Mouse (Mus musculus): ENCODE measurements around the gene Prmt7. TPM values are rescaled to one million over a fixed set of nuclear protein-coding genes. Genes with fewer than 3 reads are reported as not detected.

The Prmt7 gene
- 17.3 and 17.7 TPM in 2 replicates for polyA plus RNA-seq (2012; rRNA removed)

DNA sequence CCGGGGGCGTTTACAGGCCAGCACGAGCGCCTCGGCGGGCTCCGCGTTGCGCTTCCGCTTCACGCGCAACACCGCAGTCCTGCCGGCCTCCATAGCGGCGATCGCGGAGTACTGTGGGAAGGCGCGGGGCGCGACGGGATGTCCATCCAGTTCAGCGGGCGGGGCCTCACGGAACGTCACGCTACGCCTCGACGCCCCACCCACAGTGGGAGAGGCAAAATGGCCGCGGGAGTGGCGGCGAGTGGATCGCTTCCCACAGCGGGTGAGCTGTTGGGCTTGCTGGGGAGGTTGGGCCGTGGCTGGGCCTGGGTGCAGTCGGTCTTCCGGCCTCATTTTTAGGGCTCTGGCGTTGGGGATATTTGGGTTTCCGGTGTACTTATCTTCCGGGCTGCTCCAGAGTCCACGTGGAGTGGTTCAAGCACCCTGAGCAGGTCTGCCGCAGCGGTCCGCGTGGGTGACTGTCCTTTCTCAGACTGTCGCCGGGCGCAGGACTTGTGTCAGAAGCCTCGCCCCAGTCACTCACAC lies at the start of gene Prmt7, which contains the start of gene Slc7a6os:
Gene Prmt7, plus strand, starts transcription at position 116 of the 525 bp plus-strand sequence.
Gene Slc7a6os, minus strand, starts transcription at position 115 of the 525 bp plus-strand sequence.
- Histone ChIP-seq H3K4me1 (ENCODE audit: control insufficient read depth, insufficient read depth, low read length) (peaks cover 4% of the 10 kb centered on the region; the same call in 1 of the 2 replicates), H3K27ac (ENCODE audit: insufficient read depth, low read depth, low read length) (peak within 1 kb of the TSS; percentile 83), H3K4me3 (ENCODE audit: insufficient read depth, low read depth, low read length) (peak within 1 kb of the TSS; percentile 93), H3K36me3 (ENCODE audit: control insufficient read depth, insufficient read depth, low read length) (no peaks in the 10 kb centered on the region), H3K27me3 (replicated peaks; ENCODE audit: control insufficient read depth, insufficient read depth, low read length) (no peaks in the 10 kb centered on the region)
- WGBS = under 1% methylated on average over 52 of the region's 52 CpGs
- peak; percentile 97 for DNase-seq
- TF ChIP-seq CTCF (conservative IDR thresholded peaks at IDR 0.05; ENCODE audit: insufficient read depth, insufficient read length, low read depth, low read length) = no peak
- TF ChIP-seq POLR2A (IDR thresholded peaks at IDR 0.05; ENCODE audit: low read depth, low read length) = peak; percentile 88

DNA sequence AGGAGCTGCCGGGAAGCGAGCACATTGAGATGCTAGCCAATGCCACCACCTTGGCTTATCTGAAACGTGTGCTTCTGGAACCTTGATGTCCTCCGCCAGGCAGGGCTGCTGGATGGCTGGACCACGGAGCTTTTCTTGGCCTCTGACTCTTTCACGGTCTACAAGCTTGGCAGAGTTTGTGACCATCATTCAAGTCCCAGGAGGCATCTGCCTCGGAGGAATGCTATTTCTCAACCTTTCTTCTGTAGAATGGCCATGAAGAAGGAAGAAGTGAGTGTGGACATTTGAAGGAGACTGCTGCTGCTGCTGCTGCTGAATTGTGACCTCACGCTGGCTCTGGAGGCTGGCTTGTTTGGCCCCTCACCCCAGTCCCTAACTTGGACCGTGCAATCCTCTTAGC lies 47.5 kb upstream of the Prmt7 start:
- no peak for TF ChIP-seq POLR2A (IDR thresholded peaks at IDR 0.05; ENCODE audit: low read depth, low read length)
- TF ChIP-seq CTCF (conservative IDR thresholded peaks at IDR 0.05; ENCODE audit: insufficient read depth, insufficient read length, low read depth, low read length) = no peak
- WGBS = 78% methylated on average over 9 of the region's 9 CpGs
- no peak overlapping the region for H3K27ac ChIP-seq (ENCODE audit: insufficient read depth, low read depth, low read length)

DNA sequence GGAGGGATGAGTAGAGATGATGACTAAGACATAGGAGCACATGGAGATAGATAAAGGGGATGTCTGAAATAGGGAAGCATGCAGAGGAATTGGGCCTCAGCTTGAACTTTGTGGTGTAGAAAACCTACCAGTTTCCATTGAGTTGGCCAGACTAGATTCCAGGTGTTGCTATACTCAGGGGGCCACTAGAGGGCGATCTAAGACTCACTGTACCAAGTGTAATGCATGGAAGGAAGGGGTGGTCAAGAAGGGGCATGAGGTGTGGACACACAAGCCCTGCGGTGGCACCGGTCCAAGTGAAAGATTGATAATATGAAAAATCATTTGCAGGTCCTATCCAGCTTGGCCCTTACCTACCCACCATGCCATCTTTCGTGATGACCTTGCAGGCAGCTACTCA lies 45.3 kb upstream of the Prmt7 start:
- Histone ChIP-seq H3K4me3 (ENCODE audit: insufficient read depth, low read depth, low read length) (no peak overlapping the region), H3K4me1 (ENCODE audit: control insufficient read depth, insufficient read depth, low read length) (no peaks in the 10 kb centered on the region), H3K27me3 (replicated peaks; ENCODE audit: control insufficient read depth, insufficient read depth, low read length) (no peaks in the 10 kb centered on the region), H3K36me3 (ENCODE audit: control insufficient read depth, insufficient read depth, low read length) (no peaks in the 10 kb centered on the region), H3K27ac (ENCODE audit: insufficient read depth, low read depth, low read length) (no peak overlapping the region)
- WGBS = 41% methylated on average over 4 of the region's 4 CpGs
- peak; percentile 71 for DNase-seq
- peak; percentile 78 for TF ChIP-seq CTCF (conservative IDR thresholded peaks at IDR 0.05; ENCODE audit: insufficient read depth, insufficient read length, low read depth, low read length)
- no peak for TF ChIP-seq POLR2A (IDR thresholded peaks at IDR 0.05; ENCODE audit: low read depth, low read length)

More for the DNA sequence above, 47.5 kb upstream of the Prmt7 start:
- H3K27me3 ChIP-seq (replicated peaks; ENCODE audit: control insufficient read depth, insufficient read depth, low read length) = no peaks in the 10 kb centered on the region
- H3K4me3 ChIP-seq (ENCODE audit: insufficient read depth, low read depth, low read length) = no peak overlapping the region
- H3K4me1 ChIP-seq (ENCODE audit: control insufficient read depth, insufficient read depth, low read length) = no peaks in the 10 kb centered on the region
- DNase-seq = no peak
- H3K36me3 ChIP-seq (ENCODE audit: control insufficient read depth, insufficient read depth, low read length) = no peaks in the 10 kb centered on the region; the same call in 1 of the 2 replicates

DNA sequence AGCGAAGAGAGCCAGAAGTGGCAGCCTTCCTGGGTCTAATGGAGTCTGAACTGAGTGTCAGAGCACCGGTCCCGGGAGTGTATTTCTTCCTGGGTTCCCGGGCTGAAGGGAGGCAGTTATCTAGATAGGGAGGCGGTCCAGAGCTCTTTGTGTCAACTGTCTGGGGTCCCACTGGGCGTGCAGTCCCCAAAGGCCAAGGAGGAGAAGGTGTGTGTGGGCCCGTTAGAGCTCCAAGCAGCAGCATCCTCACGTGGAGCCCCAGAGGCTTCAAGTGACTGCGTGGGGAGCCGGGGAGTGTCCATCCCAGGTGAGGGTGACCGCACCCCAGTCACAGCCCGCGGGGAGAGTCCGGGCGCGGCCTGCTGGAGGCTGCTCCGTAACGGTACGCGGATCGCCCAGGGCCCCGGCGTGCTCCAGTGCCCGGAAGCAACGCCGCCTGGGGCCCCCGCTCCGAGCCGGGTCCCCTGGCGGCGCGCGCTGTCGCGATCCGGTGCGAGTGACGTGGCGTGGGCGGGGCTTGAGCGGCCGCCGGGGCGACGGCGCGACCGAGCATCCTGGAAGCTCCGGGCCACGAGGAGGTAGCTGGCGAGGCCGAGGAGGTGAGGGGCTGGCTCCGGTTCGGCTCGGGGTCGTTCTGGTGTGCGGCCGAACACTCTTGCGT lies 42.2 kb upstream of the Prmt7 start, which contains the start of gene Slc7a6:
Gene Slc7a6, plus strand, starts transcription at position 502 of the 661 bp plus-strand sequence.
- no peak for TF ChIP-seq POLR2A (IDR thresholded peaks at IDR 0.05; ENCODE audit: low read depth, low read length)
- TF ChIP-seq CTCF (conservative IDR thresholded peaks at IDR 0.05; ENCODE audit: insufficient read depth, insufficient read length, low read depth, low read length) = no peak
- peak within 1 kb of the TSS; percentile 86 for H3K4me3 ChIP-seq (ENCODE audit: insufficient read depth, low read depth, low read length)
- no peaks in the 10 kb centered on the region for H3K36me3 ChIP-seq (ENCODE audit: control insufficient read depth, insufficient read depth, low read length)
- H3K27ac ChIP-seq (ENCODE audit: insufficient read depth, low read depth, low read length) = no peak within 1 kb of the TSS
- DNase-seq = peak; percentile 82
- no peaks in the 10 kb centered on the region for H3K4me1 ChIP-seq (ENCODE audit: control insufficient read depth, insufficient read depth, low read length)
- under 1% methylated on average over 53 of the region's 59 CpGs for WGBS
- H3K27me3 ChIP-seq (replicated peaks; ENCODE audit: control insufficient read depth, insufficient read depth, low read length) = no peaks in the 10 kb centered on the region

DNA sequence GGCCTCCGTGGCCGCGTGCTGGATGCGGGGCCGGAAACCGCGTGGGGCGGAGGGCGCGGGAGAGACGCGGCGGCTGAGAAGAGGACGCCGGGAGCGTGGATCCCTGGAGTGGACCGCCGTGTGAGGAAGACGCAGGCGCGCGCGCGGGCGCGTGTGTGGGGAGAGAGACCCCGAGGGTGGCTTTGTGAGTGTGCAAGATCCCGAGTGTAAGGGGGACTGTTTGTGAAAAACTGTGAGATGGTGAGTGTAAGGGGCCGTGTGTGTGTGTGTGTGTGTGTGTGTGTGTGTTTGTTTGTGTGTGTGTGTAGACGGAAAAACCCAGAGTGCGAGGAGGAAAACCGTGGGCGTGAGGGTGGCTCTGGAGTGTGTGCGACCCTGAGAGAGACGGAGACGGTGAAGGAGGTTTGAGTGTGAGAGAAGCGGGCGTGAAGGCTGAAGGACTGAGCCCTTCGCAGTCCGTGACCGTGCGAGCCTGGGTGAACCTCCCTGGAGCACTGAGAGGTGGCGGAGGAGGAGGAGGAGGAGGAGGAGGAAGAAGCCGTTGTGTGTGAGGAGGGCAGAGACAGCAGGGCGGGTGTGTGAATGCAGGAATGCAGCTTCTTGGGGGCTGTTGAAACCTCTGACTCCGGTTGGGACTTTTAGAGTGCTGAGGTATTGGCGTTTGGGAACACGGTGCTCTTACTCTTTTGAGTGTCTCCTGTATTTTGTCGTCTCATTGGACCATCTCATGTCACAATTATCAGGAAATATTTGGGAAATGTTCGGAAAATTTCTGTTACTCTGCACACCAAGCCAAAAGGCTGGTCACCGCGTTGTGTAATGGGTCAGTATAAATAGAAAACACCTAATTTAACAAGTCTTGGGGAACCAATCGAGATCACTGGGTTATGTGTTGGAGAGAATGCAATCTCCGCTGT lies 41.5 kb upstream of the Prmt7 start:
- WGBS = 1% methylated on average over 53 of the region's 54 CpGs
- Histone ChIP-seq H3K27ac (ENCODE audit: insufficient read depth, low read depth, low read length) (no peak overlapping the region), H3K36me3 (ENCODE audit: control insufficient read depth, insufficient read depth, low read length) (no peaks in the 10 kb centered on the region), H3K4me3 (ENCODE audit: insufficient read depth, low read depth, low read length) (peak overlapping the region; percentile 86), H3K4me1 (ENCODE audit: control insufficient read depth, insufficient read depth, low read length) (no peaks in the 10 kb centered on the region), H3K27me3 (replicated peaks; ENCODE audit: control insufficient read depth, insufficient read depth, low read length) (no peaks in the 10 kb centered on the region)
- no peak for TF ChIP-seq CTCF (conservative IDR thresholded peaks at IDR 0.05; ENCODE audit: insufficient read depth, insufficient read length, low read depth, low read length)
- no peak for TF ChIP-seq POLR2A (IDR thresholded peaks at IDR 0.05; ENCODE audit: low read depth, low read length)
- peak; percentile 15 for DNase-seq

DNA sequence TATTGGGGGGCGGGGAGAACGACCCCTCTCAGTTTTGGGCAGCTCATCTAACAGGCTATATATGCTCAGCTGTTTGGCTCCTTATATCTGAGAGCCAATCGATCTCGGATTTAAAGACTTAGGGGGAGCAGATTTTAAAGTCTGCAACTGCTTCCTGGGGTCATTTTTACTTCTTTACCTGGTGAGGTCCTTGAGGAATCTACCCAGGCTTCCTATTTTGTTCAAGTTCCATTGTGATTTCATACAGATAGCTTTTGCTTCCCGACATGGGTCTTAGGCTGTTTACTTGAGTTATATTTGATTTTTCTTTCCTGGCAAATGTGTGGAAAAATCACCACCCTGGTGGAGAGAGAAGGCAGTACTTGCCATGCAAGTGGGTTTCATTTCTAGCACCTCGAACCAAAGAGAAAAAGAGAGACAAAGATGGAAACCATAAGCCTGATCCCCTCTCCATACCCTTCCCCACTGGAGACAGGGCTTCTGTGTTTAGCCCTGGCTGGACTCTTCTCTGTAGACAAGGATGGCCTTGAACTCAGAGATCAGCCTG lies 40.7 kb upstream of the Prmt7 start:
- Histone ChIP-seq H3K27ac (ENCODE audit: insufficient read depth, low read depth, low read length) (no peak overlapping the region), H3K36me3 (ENCODE audit: control insufficient read depth, insufficient read depth, low read length) (no peaks in the 10 kb centered on the region), H3K4me3 (ENCODE audit: insufficient read depth, low read depth, low read length) (no peak overlapping the region), H3K4me1 (ENCODE audit: control insufficient read depth, insufficient read depth, low read length) (no peaks in the 10 kb centered on the region), H3K27me3 (replicated peaks; ENCODE audit: control insufficient read depth, insufficient read depth, low read length) (no peaks in the 10 kb centered on the region)
- DNase-seq = no peak
- WGBS = 23% methylated on average over 6 of the region's 6 CpGs
- no peak for TF ChIP-seq POLR2A (IDR thresholded peaks at IDR 0.05; ENCODE audit: low read depth, low read length)
- TF ChIP-seq CTCF (conservative IDR thresholded peaks at IDR 0.05; ENCODE audit: insufficient read depth, insufficient read length, low read depth, low read length) = no peak
